Mouse (Mus musculus): ENCODE results near the gene Rbp7.

GRCm38 (mm10) chr4:149404640-149405465 is 49.9 kb downstream of the Rbp7 start:
- no peak for TF ChIP-seq CTCF (IDR thresholded peaks at IDR 0.05; ENCODE audit: control insufficient read depth, insufficient read depth, insufficient read length)
- TF ChIP-seq MYOD1 (IDR thresholded peaks at IDR 0.05; ENCODE audit: control insufficient read depth, insufficient read length, low read depth): no peak

Measured in C2C12 (cell line).